Mouse (Mus musculus) kidney, postnatal 4 days (tissue): Measurements from ENCODE around the gene Ttc28.

Source experiments
- DNase-seq, 2 experiments: peaks; one replicate each; pipeline ENCODE4 v3.0.0; 2021; ENCODE audit warnings: mixed read lengths in 2 of 2

Ttc28 gene

GRCm38 (mm10) chr5:111300776-111301175 lies 421.2 kb downstream of the Ttc28 start:
- no peak for DNase-seq

DNA sequence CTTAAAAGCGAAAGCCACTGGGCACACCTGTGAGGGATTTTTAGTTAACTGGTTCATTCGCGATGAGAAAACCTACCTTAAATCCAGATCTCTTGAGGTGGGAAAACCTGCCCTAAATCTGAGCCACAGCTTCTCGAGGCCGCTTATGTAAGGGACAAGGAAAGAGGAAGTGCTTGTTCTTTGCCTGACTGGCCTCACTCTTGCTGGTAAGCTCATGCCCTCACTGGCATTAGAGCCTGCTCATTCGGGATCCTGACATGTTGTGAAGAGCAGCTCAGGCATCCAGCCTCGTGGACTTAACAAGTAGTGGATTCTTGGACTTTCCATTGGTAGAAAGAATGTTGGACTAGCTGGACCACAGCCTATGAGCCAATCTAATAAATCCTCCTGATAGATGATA lies 422.1 kb downstream of the Ttc28 start:
- no peak for DNase-seq

GRCm38 (mm10) chr5:111304730-111305129 lies 425.1 kb downstream of the Ttc28 start:
- DNase-seq = no peak

GRCm38 (mm10) chr5:111310185-111310584 lies 430.6 kb downstream of the Ttc28 start:
- no peak for DNase-seq

GRCm38 (mm10) chr5:111313833-111314232 lies 434.2 kb downstream of the Ttc28 start:
- DNase-seq = no peak

DNA sequence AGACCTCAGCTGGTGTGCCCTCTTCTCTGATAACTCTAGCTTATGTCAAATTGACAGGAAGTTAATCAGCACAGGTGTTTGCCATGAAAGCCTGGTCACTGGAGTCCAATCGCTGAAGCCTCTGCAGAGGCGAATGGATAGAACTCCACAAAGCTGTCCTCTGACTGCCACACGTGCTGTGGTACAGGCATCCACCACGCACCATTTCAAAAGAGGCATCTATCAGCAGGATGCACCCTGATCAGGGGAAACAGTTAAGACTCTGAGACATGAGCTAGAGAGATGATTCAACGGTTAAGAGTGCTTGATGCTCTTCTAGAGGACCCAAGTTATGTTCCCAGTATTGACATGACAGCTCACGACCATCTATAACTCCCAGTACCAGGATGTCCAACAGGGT lies 435.5 kb downstream of the Ttc28 start:
- DNase-seq = no peak

DNA sequence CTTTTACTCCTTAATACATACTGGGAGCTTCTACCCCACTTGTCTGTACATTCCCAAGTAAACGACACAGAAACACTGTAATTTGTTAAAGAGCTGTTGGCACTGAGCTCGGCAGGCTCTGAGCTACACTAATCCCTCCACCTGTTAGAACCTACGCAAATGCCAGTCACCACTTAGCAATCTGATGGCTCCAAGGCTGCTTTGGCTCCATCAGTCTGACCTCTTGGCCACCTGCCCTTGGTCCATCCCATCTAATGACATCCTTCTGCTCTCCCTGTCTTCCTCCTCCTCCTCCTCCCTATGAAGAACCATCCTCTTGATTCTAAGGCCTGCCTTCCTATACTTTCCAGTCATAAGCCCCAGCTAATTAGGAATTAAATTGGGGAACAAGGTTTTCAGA lies 437.9 kb downstream of the Ttc28 start:
- no peak for DNase-seq

DNA sequence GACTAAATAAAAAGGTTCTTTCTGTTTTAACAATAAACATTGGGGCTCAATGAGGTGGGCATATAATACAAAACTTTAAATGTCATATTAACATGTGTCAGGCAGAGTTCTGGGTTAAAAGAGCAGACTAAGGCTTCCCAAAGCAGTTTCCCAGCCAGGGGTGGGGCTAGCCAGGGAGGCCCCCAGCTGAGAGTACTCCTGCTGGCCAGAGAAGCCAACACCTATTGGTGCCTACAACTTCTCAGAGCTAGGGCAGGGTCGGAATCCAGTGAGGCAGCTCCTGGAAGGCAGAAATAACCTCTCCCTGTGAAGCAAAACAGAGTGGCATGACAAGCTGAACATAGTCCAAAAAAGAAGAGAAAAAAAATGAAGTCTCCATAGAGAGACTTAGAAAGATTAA lies 439.3 kb downstream of the Ttc28 start:
- no peak for DNase-seq

GRCm38 (mm10) chr5:111325813-111326212 lies 446.2 kb downstream of the Ttc28 start:
- DNase-seq = no peak

DNA sequence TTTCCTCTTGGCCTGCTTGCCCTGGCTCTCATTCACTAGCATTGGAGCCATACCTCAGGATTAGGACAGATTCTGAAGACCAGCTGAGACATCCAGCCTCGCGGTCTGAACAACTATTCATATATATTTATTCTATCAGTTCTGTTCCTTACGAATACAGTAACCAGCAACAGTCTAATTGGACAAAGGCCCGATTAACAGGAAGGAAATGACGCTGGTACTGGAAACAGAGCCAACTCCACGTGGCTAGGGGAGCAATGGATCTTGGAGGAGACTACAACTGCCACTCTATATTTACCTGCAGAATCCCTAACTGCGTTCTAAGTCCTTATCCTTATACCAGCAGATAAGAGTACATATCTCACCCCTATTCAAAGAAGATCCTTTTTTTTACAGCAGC lies 447.8 kb downstream of the Ttc28 start:
- no peak for DNase-seq

DNA sequence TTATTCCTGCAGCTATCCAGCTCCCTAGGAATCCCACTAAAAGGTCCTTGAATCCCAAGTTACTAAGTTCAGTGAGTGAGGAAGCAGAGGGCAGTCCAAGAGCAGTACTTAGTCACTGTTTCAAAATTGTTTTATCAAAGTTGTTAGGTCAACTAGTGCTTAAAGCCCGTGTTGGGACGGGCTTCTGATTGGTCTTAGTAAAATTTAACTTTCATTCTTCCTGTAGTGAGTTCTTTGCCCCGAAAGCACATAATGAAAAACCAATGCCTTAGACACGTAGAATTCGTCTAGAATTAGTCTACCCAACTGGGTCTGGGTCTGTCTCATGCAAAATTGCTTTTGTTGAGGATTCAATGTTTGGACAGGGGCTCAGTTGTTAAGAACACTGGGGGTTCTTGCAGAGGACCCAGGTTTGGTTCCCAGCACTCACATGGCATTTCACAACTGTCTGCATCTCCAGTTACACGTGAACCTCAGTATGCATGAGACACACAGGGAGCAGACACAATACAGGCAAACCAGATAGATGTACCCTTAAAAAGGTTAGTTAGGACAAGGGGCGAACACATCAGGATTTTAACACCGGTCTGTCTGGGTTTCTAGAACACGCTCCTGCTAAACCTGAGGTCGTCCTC lies 450.3 kb downstream of the Ttc28 start:
- no peak for DNase-seq

DNA sequence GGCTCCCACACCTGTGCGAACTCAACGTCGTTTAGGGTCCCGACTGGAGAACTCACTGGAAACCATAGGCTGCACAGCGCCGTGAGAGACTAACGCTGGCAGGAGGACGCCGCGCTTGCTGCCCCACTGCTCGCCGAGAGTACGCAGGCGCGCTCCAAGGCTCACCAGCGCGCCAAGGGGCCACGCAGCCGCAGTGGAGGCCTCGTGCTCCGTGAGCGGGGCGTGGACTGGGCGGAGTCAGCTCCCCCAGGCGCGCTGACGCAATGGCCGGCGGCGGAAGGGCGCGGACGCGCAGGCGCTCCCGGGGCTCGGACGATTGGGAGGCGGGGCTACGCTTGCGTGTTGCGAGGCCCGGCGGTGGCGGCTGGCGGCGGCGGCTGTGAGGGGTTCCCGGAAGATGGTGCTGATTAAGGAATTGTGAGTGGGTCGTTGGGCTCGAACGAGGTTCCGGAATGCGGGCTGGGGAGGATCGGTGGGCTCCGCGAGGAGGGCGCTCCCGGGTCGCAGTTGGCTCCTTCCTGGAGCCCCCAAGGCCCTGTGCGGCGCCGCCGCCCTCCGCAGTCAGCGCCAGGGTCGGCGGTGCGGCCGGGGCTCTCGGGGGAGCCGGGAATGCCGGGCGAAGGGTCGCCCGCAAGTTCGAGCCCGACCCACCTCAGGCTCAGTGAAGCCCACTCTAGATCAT lies 451.0 kb downstream of the Ttc28 start, which contains the start of gene Pitpnb:
Gene Pitpnb, plus strand, starts transcription at position 347 of the 682 bp plus-strand sequence.
- DNase-seq = peak; percentile 99

DNA sequence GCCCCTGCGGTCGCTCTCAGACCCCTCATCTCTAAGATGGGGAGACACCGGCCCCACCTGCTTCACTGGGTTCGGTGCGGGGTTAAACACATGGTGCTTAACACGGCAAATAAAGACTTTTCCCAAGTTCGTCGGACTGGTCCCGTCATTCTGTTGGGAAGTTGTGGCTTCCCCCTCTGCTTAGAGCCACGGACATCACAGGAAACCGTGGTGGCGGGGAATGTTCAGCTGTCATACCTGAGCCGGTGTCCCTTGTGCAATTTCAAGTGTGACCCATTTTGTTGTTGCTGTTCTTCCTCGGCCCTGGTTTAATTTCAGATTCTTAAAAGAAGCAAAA lies 451.5 kb downstream of the Ttc28 start:
- no peak for DNase-seq

GRCm38 (mm10) chr5:111335939-111336691 lies 456.5 kb downstream of the Ttc28 start:
- no peak for DNase-seq
